Mouse (Mus musculus) embryonic facial prominence, embryonic 14.5 days (tissue): ENCODE results near the gene Runx1. TPM values are rescaled to one million over a fixed set of nuclear protein-coding genes. Genes with fewer than 3 reads are reported as not detected.

Experiments
- ATAC-seq: fragments of 200-750 bp; cut with Nextera tagmentation; 2 replicates; pipeline ENCODE4 v1.8.0; 2017; ENCODE audit warnings: low read depth, moderate number of reproducible peaks, moderate TSS enrichment
- DNase-seq: peaks from one replicate; pipeline ENCODE4 v3.0.0-alpha.2; 2015; ENCODE audit warnings: low spot score
- H3K27ac ChIP-seq: fragments of 300-500 bp; sonication (generic); replicated peaks from 2 replicates; pipeline ENCODE4 v1.5.1; 2014; ENCODE audit warnings: low read depth, mild to moderate bottlenecking, low read length, moderate library complexity
- H3K27me3 ChIP-seq: fragments of 300-500 bp; sonication (generic); replicated peaks from 2 replicates; pipeline ENCODE4 v1.6.1; 2014; ENCODE audit warnings: low read length; ENCODE audit not compliant: control insufficient read depth, insufficient read depth
- H3K36me3 ChIP-seq: fragments of 300-500 bp; sonication (generic); 2 replicates; pipeline ENCODE4 v1.6.1; 2014; ENCODE audit warnings: low read length, mixed read lengths; ENCODE audit not compliant: control insufficient read depth, insufficient read depth
- H3K4me1 ChIP-seq: fragments of 300-500 bp; sonication (generic); 2 replicates; pipeline ENCODE4 v1.6.1; 2014; ENCODE audit warnings: antibody characterized with exemption, low read length; ENCODE audit not compliant: control insufficient read depth, insufficient read depth
- H3K4me2 ChIP-seq: fragments of 300-500 bp; sonication (generic); 2 replicates; pipeline ENCODE4 v1.6.1; 2014; ENCODE audit warnings: low read depth, mild to moderate bottlenecking, low read length, moderate library complexity, mixed read lengths
- H3K4me3 ChIP-seq: fragments of 300-500 bp; sonication (generic); 2 replicates; pipeline ENCODE4 v1.5.1; 2014; ENCODE audit warnings: low read depth, mild to moderate bottlenecking, low read length
- H3K9ac ChIP-seq: fragments of 300-500 bp; sonication (generic); 2 replicates; pipeline ENCODE4 v1.6.1; 2014; ENCODE audit warnings: low read depth, mild to moderate bottlenecking, low read length, moderate library complexity, mixed read lengths
- H3K9me3 ChIP-seq: fragments of 300-500 bp; sonication (generic); 2 replicates; pipeline ENCODE4 v1.6.1; 2016; ENCODE audit warnings: low read length; ENCODE audit not compliant: control insufficient read depth
- WGBS: fragments of 180-500 bp; shearing (Covaris S2); extraction: QIAGEN DNeasy Blood & Tissue Kit; methylation state at CpG from one replicate; pipeline ENCODE4 v1.1.7; 2014; 5-methylcytosine and 5-hydroxymethylcytosine counted together
- polyA plus RNA-seq: library from polyadenylated mRNA; unstranded; fragments of >200 nt; fragmentation: Nextera tagmentation; extraction: Ambion mirVana; gene quantifications from 2 replicates; pipeline ENCODE4 v1.2.1, GENCODE M21; 2014

The Runx1 gene
- polyA plus RNA-seq, 1 experiment from 2014 or later: 13.7 TPM

DNA sequence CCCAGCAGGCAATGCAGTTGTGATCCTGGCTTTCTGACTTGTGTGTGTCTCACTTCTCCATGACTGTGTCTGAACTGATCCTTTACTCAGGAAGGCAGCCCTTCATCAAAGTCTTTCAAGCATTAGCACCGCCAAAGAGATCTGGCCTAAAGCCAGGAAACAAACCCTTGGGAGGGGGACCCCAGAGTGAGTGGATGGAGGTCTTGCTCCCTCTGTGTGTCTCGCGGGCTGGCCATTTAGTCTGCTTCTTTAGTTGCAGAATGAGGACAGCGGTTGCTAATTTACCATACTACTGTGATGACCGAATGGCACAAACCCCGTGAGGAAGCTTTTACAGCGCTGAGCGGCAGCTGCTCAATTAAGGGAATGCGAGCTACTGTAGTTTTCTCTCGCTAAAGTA lies 105.3 kb downstream of the Runx1 start:
- no peak overlapping the region for H3K4me3 ChIP-seq
- no peak overlapping the region for H3K4me2 ChIP-seq
- no peaks in the 10 kb centered on the region for H3K36me3 ChIP-seq
- DNase-seq (no peak), ATAC-seq (peak; percentile 58; the same call in 1 of the 2 replicates)
- H3K27me3 ChIP-seq: peaks cover under 1% of the 10 kb centered on the region; the same call in 1 of the 2 replicates
- H3K4me1 ChIP-seq: peaks cover 23% of the 10 kb centered on the region
- H3K9ac ChIP-seq: no peak overlapping the region
- 53% methylated on average over 10 of the region's 10 CpGs for WGBS
- no peak overlapping the region; the same call in 1 of the 2 replicates for H3K27ac ChIP-seq
- H3K9me3 ChIP-seq: no peaks in the 10 kb centered on the region

DNA sequence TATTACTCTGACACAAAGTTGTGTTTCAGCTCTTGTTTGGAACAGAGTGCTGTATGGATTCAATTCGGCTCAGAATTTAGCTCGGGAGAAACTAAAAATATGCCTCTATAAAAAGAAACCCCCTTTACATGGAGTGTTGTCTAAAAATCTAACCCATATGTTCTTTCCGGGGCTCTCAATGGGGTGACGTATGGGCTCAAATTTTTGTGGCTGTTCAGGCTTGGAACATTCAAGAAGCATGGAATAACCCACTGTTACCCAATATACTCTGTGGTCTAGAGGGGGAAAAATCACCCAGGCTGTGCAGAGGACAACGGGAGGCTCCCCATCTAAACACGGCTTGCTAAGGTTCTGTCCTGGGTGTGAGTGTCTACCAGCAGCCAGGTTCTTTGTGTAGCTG lies 106.2 kb downstream of the Runx1 start:
- ATAC-seq (peak; percentile 70; the same call in 1 of the 2 replicates), DNase-seq (peak; percentile 80)
- Histone ChIP-seq H3K36me3 (no peaks in the 10 kb centered on the region), H3K27me3 (peaks cover 3% of the 10 kb centered on the region; the same call in 1 of the 2 replicates), H3K4me2 (no peak overlapping the region), H3K27ac (peak overlapping the region; percentile 69), H3K4me1 (peaks cover 23% of the 10 kb centered on the region), H3K9me3 (no peaks in the 10 kb centered on the region), H3K4me3 (no peak overlapping the region), H3K9ac (no peak overlapping the region)
- WGBS: 44% methylated on average over 6 of the region's 6 CpGs

DNA sequence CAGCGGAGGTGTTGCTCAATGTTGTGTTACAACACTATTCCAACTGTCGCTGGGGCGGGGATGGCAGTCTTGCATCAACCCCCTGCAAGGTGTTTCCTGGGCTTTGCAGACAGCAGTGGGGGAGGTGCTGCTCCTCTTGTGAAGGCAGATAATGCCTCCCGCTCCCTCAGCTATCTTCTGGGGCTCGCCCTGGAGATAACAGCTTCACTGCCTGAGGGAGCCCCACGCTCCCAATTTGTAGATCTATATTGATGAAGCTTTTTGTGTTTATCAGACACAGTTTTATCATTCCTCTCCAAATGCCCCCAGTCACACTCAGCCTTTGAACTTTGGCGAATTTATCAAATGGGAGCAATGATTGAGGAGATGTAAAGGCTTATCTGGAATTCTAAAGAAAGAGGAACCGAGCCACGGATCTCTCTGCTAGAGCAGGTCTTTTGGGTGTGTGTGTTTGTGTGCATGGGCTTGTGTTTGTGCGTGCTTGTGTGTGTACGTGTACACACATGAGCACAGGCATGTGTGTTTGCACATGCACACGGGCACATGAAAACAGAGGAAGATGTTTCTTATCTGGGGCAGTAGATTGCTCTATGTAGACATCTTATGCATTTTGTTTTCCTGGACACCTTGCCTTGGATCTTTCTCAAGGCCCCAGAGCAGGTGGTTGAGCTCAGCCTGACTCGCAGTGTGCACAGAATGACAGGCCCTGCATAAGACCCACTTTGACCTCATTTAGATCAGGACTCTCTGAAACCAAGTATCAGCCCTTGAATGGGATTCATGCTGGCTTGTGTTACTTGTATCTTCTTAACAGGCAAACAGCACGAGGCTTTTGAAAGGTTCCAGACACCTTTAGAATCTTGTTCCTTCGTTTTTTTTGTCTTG lies 110.1 kb downstream of the Runx1 start:
- Histone ChIP-seq H3K9ac (no peak overlapping the region), H3K27me3 (peaks cover 3% of the 10 kb centered on the region; the same call in 1 of the 2 replicates), H3K4me1 (peaks cover 19% of the 10 kb centered on the region), H3K27ac (no peak overlapping the region), H3K36me3 (no peaks in the 10 kb centered on the region), H3K4me2 (no peak overlapping the region), H3K9me3 (no peaks in the 10 kb centered on the region), H3K4me3 (no peak overlapping the region)
- WGBS: 47% methylated on average over 15 of the region's 15 CpGs
- ATAC-seq: no peak
- no peak for DNase-seq

- 37% methylated on average over 1 of the region's 1 CpGs for WGBS
- Histone ChIP-seq H3K27me3 (no peaks in the 10 kb centered on the region), H3K4me1 (peaks cover 23% of the 10 kb centered on the region), H3K4me3 (no peak overlapping the region), H3K9me3 (no peaks in the 10 kb centered on the region), H3K36me3 (no peaks in the 10 kb centered on the region), H3K4me2 (no peak overlapping the region), H3K9ac (no peak overlapping the region), H3K27ac (0 out of 2 replicates have a peak overlapping the region, but pooled peaks have one; percentile 16)
- ATAC-seq (no peak), DNase-seq (no peak)
Measured at GRCm38 (mm10) chr16:92710161-92710560, 115.8 kb downstream of the Runx1 start.

DNA sequence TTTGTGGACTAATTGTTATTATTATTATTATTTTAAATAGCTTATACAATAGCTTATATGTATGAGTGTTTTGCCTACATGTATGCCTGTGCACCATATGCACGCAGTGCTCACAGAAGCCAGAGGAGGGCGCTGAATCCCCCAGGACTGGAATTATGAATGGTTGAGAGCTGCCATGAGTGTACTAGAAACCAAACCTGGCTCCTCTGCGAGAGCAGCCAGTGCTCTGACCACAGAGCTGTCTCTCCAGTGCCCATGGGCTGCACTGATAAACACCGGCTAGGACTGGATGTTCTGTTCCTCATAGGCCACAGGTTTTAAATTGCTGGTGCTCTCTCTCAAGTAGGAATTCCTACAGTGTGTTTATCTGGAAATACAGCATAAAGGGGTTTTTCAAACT lies 117.2 kb downstream of the Runx1 start:
- no peak overlapping the region for H3K4me3 ChIP-seq
- H3K27me3 ChIP-seq: peaks cover 4% of the 10 kb centered on the region
- DNase-seq (no peak), ATAC-seq (no peak)
- 63% methylated on average over 4 of the region's 4 CpGs for WGBS
- no peak overlapping the region for H3K27ac ChIP-seq
- no peak overlapping the region for H3K9ac ChIP-seq
- H3K36me3 ChIP-seq: no peaks in the 10 kb centered on the region
- no peak overlapping the region for H3K4me2 ChIP-seq
- H3K4me1 ChIP-seq: peaks cover 24% of the 10 kb centered on the region
- H3K9me3 ChIP-seq: no peaks in the 10 kb centered on the region

DNA sequence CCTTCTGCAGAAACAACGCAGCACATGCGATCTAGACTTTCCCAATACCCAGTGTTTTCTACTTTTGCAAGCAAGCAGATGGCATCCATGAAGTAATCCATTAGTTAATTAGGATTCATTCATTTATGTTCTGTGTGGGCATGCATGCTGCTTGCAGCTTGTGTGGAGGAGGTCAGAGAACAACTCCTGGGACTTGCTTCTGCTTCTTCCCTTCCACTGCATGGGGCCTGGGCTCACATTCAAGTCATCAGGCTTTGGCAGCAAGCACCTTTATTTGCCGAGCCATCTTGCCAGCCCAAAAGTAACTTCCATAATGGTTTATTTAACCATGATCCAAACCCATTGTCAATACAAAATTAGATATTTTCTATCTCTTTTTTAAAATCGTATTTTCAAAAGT lies 118.2 kb downstream of the Runx1 start:
- peaks cover 24% of the 10 kb centered on the region for H3K4me1 ChIP-seq
- 81% methylated on average over 4 of the region's 4 CpGs for WGBS

DNA sequence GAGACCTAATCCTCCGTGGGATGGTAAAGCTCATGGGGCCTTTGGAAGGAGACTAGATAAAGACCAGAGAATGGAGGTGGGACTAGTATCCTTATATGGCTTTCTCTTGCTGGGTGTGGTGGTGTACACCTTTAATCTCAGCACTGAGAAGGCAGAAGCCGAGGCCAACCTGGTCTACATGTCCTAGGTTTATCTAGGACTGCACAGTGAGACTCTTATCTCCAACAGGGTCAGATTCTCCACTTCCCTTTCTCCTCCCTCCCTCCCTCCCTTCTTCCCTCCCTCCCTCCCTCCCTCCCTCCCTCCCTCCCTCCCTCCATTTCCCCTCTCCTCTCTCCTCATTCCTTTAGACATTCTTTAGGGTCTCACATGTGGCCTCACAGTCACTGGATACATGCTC lies 118.8 kb downstream of the Runx1 start:
- Histone ChIP-seq H3K36me3 (no peaks in the 10 kb centered on the region), H3K4me3 (no peak overlapping the region), H3K4me1 (peaks cover 24% of the 10 kb centered on the region), H3K9ac (no peak overlapping the region), H3K27ac (no peak overlapping the region), H3K27me3 (peaks cover 4% of the 10 kb centered on the region), H3K9me3 (no peaks in the 10 kb centered on the region), H3K4me2 (no peak overlapping the region)
- WGBS: 94% methylated on average over 2 of the region's 2 CpGs
- ATAC-seq (no peak), DNase-seq (no peak)

More for the DNA sequence above, 118.2 kb downstream of the Runx1 start:
- no peak for ATAC-seq
- no peak overlapping the region for H3K4me2 ChIP-seq
- H3K4me3 ChIP-seq: no peak overlapping the region
- no peaks in the 10 kb centered on the region for H3K9me3 ChIP-seq
- H3K36me3 ChIP-seq: no peaks in the 10 kb centered on the region
- H3K27me3 ChIP-seq: peaks cover 4% of the 10 kb centered on the region
- no peak overlapping the region for H3K9ac ChIP-seq
- H3K27ac ChIP-seq: no peak overlapping the region
- DNase-seq: no peak

- WGBS: 38% methylated on average over 7 of the region's 7 CpGs
- DNase-seq (peak; percentile 81), ATAC-seq (peak; percentile 50; the same call in 1 of the 2 replicates)
- no peaks in the 10 kb centered on the region for H3K36me3 ChIP-seq
- H3K4me3 ChIP-seq: no peak overlapping the region
- H3K4me2 ChIP-seq: no peak overlapping the region
- no peak overlapping the region for H3K9ac ChIP-seq
- H3K27me3 ChIP-seq: peaks cover 6% of the 10 kb centered on the region
- H3K27ac ChIP-seq: peak overlapping the region; percentile 63
- peaks cover 24% of the 10 kb centered on the region for H3K4me1 ChIP-seq
- no peaks in the 10 kb centered on the region for H3K9me3 ChIP-seq
Measured at GRCm38 (mm10) chr16:92705564-92706458, 120.1 kb downstream of the Runx1 start.
